Mouse (Mus musculus) splenic B cell, adult 2 months (primary cell): ENCODE measurements around the gene Tra2a.

ENCODE experiments used
- DNase-seq: peaks from one replicate; pipeline ENCODE4 v3.0.0-alpha.2; 2011; ENCODE audit warnings: low read depth, low spot score
- H3K27me3 ChIP-seq: 2 replicates; pipeline ENCODE4 v1.6.1; 2012; ENCODE audit warnings: mild to moderate bottlenecking, low read length, moderate library complexity, mixed read lengths; ENCODE audit not compliant: control insufficient read depth, poor library complexity, insufficient read depth, severe bottlenecking
- H3K36me3 ChIP-seq: 2 replicates; pipeline ENCODE4 v1.6.1; 2012; ENCODE audit warnings: mild to moderate bottlenecking, low read length, moderate library complexity, mixed read lengths; ENCODE audit not compliant: control insufficient read depth, poor library complexity, insufficient read depth, severe bottlenecking

Tra2a gene

DNA sequence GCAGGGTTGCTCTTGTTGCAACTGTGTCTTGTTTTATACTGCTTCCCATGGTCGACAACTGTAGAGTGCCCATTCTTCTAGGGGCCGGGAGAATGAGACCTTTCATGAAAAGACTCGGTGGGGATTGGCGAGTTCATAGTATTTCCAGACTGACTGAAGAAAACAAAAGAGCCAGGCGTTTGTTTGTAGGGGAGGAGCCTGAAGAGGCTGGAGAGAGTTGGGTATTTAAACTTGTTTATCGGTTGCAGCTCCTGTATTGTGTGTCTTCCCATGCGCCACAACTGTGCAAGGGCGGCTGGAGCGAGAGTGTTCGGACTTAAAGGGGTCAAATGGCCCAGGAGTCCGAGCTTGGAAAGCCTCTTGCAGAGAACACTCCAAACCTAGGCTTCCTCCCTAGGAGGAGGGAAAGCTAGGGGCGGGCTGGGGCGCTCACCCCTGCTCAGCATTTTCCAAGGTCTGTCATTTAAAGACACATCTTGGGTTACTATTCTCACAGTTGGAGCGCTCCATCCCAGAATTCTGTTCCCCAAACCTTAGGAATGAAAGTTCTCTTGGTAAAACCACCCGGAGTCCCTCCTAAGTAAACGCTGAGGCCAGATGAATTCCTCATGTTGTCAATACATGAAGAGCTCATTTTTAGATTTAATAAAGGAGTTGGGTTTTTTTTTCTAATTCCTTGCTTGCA, 43.8 kb downstream of the Tra2a start:
- Histone ChIP-seq H3K27me3 (peaks cover 2% of the 10 kb centered on the region), H3K36me3 (no peaks in the 10 kb centered on the region)
- no peak for DNase-seq

DNA sequence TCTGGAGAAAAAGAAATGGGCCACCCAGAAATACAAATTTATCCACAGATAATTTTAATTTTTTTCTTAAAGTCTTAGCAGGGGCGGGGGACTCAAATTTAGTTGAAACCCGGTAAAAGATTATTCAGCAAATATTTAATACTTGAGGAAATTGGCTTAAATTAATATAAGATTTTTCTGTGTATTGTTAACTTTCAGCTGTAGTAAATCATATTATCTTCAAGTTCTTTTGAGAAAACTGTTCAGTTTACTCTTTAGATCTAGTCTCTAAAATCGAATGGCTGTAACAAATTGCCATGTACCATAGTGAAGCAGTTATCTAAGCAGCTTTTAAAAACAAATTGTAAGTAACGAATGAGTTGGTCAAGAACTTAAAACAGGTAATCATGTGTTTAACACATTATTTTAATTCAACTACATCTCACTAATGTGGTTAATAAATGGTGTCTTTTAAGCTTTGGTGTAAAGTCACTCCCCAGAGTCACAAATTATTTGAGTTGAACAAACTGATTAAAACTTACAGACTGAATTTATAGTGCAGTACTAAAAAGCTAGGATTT, 44.8 kb downstream of the Tra2a start:
- Histone ChIP-seq H3K36me3 (no peaks in the 10 kb centered on the region), H3K27me3 (peaks cover 2% of the 10 kb centered on the region)
- DNase-seq = peak; percentile 37

DNA sequence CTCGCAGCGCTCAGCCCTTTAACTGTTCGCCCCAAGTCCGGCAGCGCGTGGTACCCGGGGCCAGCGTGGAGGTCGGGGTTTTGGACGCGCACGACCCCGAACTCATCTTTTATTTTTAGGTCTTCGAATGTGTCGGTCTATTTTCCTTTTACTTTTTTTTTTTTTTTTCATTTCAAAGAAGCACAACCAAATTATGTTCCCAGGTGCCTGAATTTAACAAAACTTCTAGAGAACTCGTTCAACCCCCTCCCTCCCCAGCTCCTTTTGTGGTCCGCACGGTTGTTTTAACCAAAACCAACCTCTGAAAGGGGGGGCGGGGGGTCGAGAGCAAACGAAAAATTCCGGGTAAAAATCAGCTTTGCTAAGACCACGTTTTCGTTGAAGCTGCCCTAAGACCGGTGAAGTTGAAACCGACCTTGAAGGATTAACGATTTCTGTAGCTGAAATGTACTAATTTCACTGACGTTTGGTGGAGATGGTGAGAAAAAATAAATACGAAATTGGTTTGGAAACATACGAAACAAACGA, 45.5 kb downstream of the Tra2a start:
- H3K36me3 ChIP-seq = no peaks in the 10 kb centered on the region
- peak; percentile 67 for DNase-seq
- H3K27me3 ChIP-seq = peaks cover 2% of the 10 kb centered on the region

DNA sequence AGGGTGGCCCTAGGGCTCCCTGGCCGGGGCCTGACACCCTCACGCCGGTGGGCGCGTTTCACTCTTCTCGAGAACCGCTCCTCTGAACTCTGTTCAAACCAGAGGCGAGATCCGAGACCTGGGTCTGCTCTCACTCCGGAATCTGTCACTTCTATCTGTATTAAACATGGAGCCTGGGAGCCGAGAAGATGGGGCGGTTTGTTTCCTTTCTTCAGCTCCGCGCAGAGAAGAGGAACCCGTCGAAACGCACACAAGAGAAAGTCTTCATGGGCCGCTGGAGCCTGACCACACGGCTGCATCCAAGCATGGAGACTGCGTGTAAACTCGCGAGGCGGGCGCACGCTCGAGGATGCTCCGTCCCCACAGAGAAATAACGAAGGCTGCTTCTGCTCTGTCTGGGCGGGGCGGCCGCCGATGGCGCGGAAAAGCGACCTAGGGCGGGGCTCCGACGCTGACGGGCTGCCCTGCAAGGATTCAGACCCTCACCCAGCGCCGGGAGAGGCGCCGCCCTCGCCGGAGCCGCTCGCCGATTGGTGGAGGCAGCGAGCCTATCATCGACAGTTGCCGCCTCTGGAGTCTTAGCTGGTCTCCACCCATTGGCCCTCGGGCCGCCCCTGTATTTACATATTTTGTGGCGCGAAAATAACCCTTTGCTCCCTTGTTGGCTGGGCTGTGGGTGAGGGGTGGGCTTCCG, 46.1 kb downstream of the Tra2a start:
- Histone ChIP-seq H3K36me3 (no peaks in the 10 kb centered on the region), H3K27me3 (peaks cover 2% of the 10 kb centered on the region)
- DNase-seq = peak; percentile 88

DNA sequence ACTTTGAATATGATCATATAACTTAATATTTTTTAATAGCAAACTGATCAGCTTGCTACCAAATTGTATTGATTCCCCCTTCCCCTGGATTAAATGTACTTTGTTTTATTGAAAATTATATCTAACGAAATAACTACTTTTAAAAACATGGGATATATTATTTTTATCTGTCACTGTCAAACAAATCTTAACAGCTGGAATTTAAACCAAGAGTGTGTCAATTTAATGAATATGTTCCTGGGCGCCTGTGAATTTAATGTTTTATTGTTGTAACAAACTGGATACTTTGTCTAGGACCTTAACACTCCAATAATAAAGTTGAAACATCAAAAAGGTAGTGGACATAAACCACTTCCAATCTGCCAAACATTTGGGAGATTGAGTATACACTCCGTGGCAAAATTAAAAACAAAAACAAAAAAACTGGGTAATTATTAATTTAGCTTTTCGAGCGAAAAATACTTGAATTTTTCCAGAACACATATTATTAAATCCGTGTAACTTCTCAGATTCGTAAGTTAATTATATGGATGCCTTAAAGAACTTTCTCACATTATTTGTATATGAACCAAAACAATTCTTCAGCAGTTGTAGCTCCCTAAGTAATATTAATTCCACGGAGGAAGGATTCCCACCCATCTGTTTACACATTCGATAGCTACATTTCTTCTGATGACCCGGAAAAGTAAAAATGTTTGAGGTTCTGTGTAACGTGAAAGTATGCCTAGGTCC, 46.9 kb downstream of the Tra2a start:
- H3K27me3 ChIP-seq = peaks cover 2% of the 10 kb centered on the region
- DNase-seq = no peak

GRCm38 (mm10) chr6:49215748-49216585, 47.9 kb downstream of the Tra2a start:
- peak; percentile 44 for DNase-seq
- H3K36me3 ChIP-seq = no peaks in the 10 kb centered on the region
- H3K27me3 ChIP-seq = peaks cover 2% of the 10 kb centered on the region

More for the DNA sequence above, 46.9 kb downstream of the Tra2a start:
- no peaks in the 10 kb centered on the region for H3K36me3 ChIP-seq

GRCm38 (mm10) chr6:49214928-49215747, 48.7 kb downstream of the Tra2a start, which contains the start of gene Igf2bp3:
Igf2bp3 (minus strand) TSS chr6:49214957.
- Histone ChIP-seq H3K36me3 (no peaks in the 10 kb centered on the region), H3K27me3 (peaks cover 2% of the 10 kb centered on the region)
- peak; percentile 73 for DNase-seq

- DNase-seq = peak; percentile 68
- H3K27me3 ChIP-seq = no peaks in the 10 kb centered on the region; the same call in 1 of the 2 replicates
- no peaks in the 10 kb centered on the region for H3K36me3 ChIP-seq
Measured at GRCm38 (mm10) chr6:49214086-49214927, 49.5 kb downstream of the Tra2a start.

GRCm38 (mm10) chr6:49213581-49214085, 50.2 kb downstream of the Tra2a start:
- Histone ChIP-seq H3K27me3 (no peaks in the 10 kb centered on the region; the same call in 1 of the 2 replicates), H3K36me3 (no peaks in the 10 kb centered on the region)
- peak; percentile 40 for DNase-seq

DNA sequence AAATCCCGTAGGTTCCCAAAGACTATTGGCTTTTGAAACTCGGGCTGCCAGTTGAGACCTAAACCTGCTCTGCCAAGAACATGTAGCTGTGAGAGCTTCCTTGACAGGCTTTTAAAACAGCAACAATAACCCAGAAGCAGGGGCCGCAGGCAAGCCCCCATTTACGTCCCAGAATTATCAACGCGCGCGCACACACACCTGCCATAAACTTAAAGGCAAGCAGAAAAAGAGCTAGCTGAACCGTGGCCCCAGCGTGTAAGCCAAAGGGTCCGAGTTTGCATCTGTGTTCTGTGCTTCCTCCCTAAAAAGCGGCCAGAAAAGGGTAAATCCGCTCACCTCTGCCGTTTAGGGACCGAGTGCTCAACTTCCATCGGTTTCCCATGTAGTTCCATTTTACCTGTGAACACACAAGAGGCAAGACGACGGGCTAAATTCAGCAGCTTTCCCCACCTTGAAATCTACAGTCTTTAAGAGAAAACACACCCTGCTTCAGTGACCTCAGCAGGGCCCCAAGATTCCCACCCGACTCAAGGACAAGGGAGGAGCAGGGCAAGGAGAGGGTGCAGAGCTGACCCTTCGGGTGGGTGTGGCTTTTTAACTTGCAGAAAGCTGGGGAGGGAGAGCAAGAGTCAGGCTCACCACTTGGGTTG, 50.8 kb downstream of the Tra2a start:
- no peak for DNase-seq
- no peaks in the 10 kb centered on the region; the same call in 1 of the 2 replicates for H3K27me3 ChIP-seq
- H3K36me3 ChIP-seq = no peaks in the 10 kb centered on the region

DNA sequence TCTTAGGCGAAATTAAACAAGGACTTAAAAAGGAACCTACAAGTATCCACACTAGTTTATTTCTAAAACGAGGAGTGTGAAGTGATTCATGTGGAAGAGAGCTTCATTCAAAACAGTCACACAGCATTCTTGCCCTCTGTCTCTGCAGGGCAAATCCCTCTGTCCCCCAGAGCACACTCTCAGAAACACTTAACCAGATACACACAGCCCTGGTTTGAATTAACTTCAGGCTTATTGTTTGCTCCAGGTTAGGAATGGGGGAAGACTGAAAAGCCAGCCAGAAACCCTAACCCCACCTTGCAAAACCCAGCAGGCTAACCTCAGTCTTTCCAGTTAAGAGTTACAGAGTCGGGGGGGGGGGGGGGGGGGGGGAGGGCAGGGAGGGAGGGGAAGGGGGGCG, 51.7 kb downstream of the Tra2a start:
- DNase-seq = no peak
- no peaks in the 10 kb centered on the region for H3K36me3 ChIP-seq
- no peaks in the 10 kb centered on the region; the same call in 1 of the 2 replicates for H3K27me3 ChIP-seq

- Histone ChIP-seq H3K27me3 (no peaks in the 10 kb centered on the region; the same call in 1 of the 2 replicates), H3K36me3 (no peaks in the 10 kb centered on the region)
- DNase-seq = no peak
Measured at GRCm38 (mm10) chr6:49211596-49211995, 52.2 kb downstream of the Tra2a start.
